Mouse (Mus musculus) forebrain, embryonic 16.5 days (tissue): ENCODE measurements around the gene Anapc13. TPM values are rescaled to one million over a fixed set of nuclear protein-coding genes. Genes with fewer than 3 reads are reported as not detected.

Experiments
- ATAC-seq: fragments of 200-750 bp; cut with Nextera tagmentation; 2 replicates; pipeline ENCODE4 v1.8.0; 2017; ENCODE audit warnings: mild to moderate bottlenecking, moderate library complexity
- H3K27ac ChIP-seq: fragments of 300-500 bp; sonication (generic); 2 replicates; pipeline ENCODE4 v1.5.1; 2014; ENCODE audit warnings: low read length, control low read depth
- H3K27me3 ChIP-seq: fragments of 300-500 bp; sonication (generic); replicated peaks from 2 replicates; pipeline ENCODE4 v1.6.1; 2014; ENCODE audit warnings: low read length; ENCODE audit not compliant: control insufficient read depth, insufficient read depth
- H3K36me3 ChIP-seq: fragments of 300-500 bp; sonication (generic); 2 replicates; pipeline ENCODE4 v1.6.1; 2014; ENCODE audit not compliant: control insufficient read depth, insufficient read depth
- H3K4me1 ChIP-seq: fragments of 300-500 bp; sonication (generic); replicated peaks from 2 replicates; pipeline ENCODE4 v1.6.1; 2014; ENCODE audit warnings: low read length; ENCODE audit not compliant: control insufficient read depth, insufficient read depth
- H3K4me2 ChIP-seq: fragments of 300-500 bp; sonication (generic); 2 replicates; pipeline ENCODE4 v1.6.1; 2014; ENCODE audit warnings: mild to moderate bottlenecking, low read length, control low read depth
- H3K4me3 ChIP-seq: fragments of 300-500 bp; sonication (generic); replicated peaks from 2 replicates; pipeline ENCODE4 v1.5.1; 2014; ENCODE audit warnings: mild to moderate bottlenecking, low read length, control low read depth
- H3K9ac ChIP-seq: fragments of 300-500 bp; sonication (generic); replicated peaks from 2 replicates; pipeline ENCODE4 v1.6.1; 2014; ENCODE audit warnings: low read depth, low read length, control low read depth
- H3K9me3 ChIP-seq: fragments of 300-500 bp; sonication (generic); 2 replicates; pipeline ENCODE4 v1.6.1; 2016; ENCODE audit warnings: low read length; ENCODE audit not compliant: control insufficient read depth
- WGBS: fragments of 180-500 bp; shearing (Covaris S2); extraction: QIAGEN DNeasy Blood & Tissue Kit; methylation state at CpG from one replicate; pipeline ENCODE4 v1.1.7; 2014; 5-methylcytosine and 5-hydroxymethylcytosine counted together
- polyA plus RNA-seq: library from polyadenylated mRNA; unstranded; fragments of >200 nt; fragmentation: Nextera tagmentation; extraction: Ambion mirVana; gene quantifications from 2 replicates; pipeline ENCODE4 v1.2.1, GENCODE M21; 2015

The Anapc13 gene
- polyA plus RNA-seq, 1 experiment from 2014 or later, result 111 TPM

GRCm38 (mm10) chr9:102637115-102637514, 11.0 kb downstream of the Anapc13 start:
- WGBS, result 79% methylated on average over 4 of the region's 4 CpGs

GRCm38 (mm10) chr9:102638963-102639362, 12.9 kb downstream of the Anapc13 start:
- peaks cover 3% of the 10 kb centered on the region; the same call in 1 of the 2 replicates for H3K36me3 ChIP-seq
- peaks cover 19% of the 10 kb centered on the region for H3K4me1 ChIP-seq
- H3K4me3 ChIP-seq, result no peak overlapping the region
- H3K9ac ChIP-seq, result no peak overlapping the region
- no peaks in the 10 kb centered on the region for H3K9me3 ChIP-seq
- H3K27ac ChIP-seq, result no peak overlapping the region
- H3K4me2 ChIP-seq, result no peak overlapping the region
- 62% methylated on average over 7 of the region's 7 CpGs for WGBS
- no peaks in the 10 kb centered on the region for H3K27me3 ChIP-seq
- no peak for ATAC-seq

More at GRCm38 (mm10) chr9:102637115-102637514, 11.0 kb downstream of the Anapc13 start:
- H3K4me2 ChIP-seq, result no peak overlapping the region
- no peaks in the 10 kb centered on the region for H3K27me3 ChIP-seq
- no peak overlapping the region for H3K4me3 ChIP-seq
- H3K36me3 ChIP-seq, result peaks cover 5% of the 10 kb centered on the region; the same call in 1 of the 2 replicates
- no peak for ATAC-seq
- peaks cover 8% of the 10 kb centered on the region; the same call in 1 of the 2 replicates for H3K4me1 ChIP-seq
- no peaks in the 10 kb centered on the region for H3K9me3 ChIP-seq
- H3K27ac ChIP-seq, result no peak overlapping the region
- H3K9ac ChIP-seq, result no peak overlapping the region

- 90% methylated on average over 8 of the region's 8 CpGs for WGBS
- no peak overlapping the region for H3K4me3 ChIP-seq
Observed at GRCm38 (mm10) chr9:102639510-102639909, 13.4 kb downstream of the Anapc13 start.

GRCm38 (mm10) chr9:102641531-102641930, 15.4 kb downstream of the Anapc13 start:
- H3K4me1 ChIP-seq, result peaks cover 31% of the 10 kb centered on the region
- no peak overlapping the region for H3K27ac ChIP-seq
- no peak for ATAC-seq
- no peaks in the 10 kb centered on the region for H3K9me3 ChIP-seq
- 75% methylated on average over 6 of the region's 6 CpGs for WGBS
- no peak overlapping the region for H3K4me2 ChIP-seq
- H3K36me3 ChIP-seq, result no peaks in the 10 kb centered on the region
- no peaks in the 10 kb centered on the region for H3K27me3 ChIP-seq
- no peak overlapping the region for H3K4me3 ChIP-seq
- no peak overlapping the region for H3K9ac ChIP-seq

More at GRCm38 (mm10) chr9:102639510-102639909, 13.4 kb downstream of the Anapc13 start:
- Histone ChIP-seq H3K27ac (no peak overlapping the region), H3K36me3 (no peaks in the 10 kb centered on the region), H3K9ac (no peak overlapping the region), H3K9me3 (no peaks in the 10 kb centered on the region), H3K4me2 (no peak overlapping the region), H3K4me1 (peaks cover 25% of the 10 kb centered on the region), H3K27me3 (no peaks in the 10 kb centered on the region)
- no peak for ATAC-seq

GRCm38 (mm10) chr9:102643071-102643485, 17.0 kb downstream of the Anapc13 start:
- Histone ChIP-seq H3K9me3 (no peaks in the 10 kb centered on the region), H3K9ac (no peak overlapping the region), H3K4me3 (no peak overlapping the region), H3K27me3 (no peaks in the 10 kb centered on the region), H3K4me1 (peaks cover 23% of the 10 kb centered on the region), H3K36me3 (no peaks in the 10 kb centered on the region), H3K4me2 (peak overlapping the region; percentile 47; the same call in 1 of the 2 replicates), H3K27ac (peak overlapping the region; percentile 73)
- WGBS, result 51% methylated on average over 8 of the region's 8 CpGs
- ATAC-seq, result peak; percentile 23; the same call in 1 of the 2 replicates

GRCm38 (mm10) chr9:102643486-102644101, 17.5 kb downstream of the Anapc13 start:
- Histone ChIP-seq H3K4me2 (peak overlapping the region; percentile 47), H3K9ac (no peak overlapping the region), H3K4me1 (peaks cover 23% of the 10 kb centered on the region), H3K27me3 (no peaks in the 10 kb centered on the region), H3K36me3 (no peaks in the 10 kb centered on the region), H3K4me3 (peak overlapping the region; percentile 15; the same call in 1 of the 2 replicates), H3K9me3 (no peaks in the 10 kb centered on the region), H3K27ac (peak overlapping the region; percentile 73)
- 1% methylated on average over 10 of the region's 10 CpGs for WGBS
- ATAC-seq, result peak; percentile 95

- no peaks in the 10 kb centered on the region for H3K36me3 ChIP-seq
- 76% methylated on average over 3 of the region's 3 CpGs for WGBS
- H3K4me2 ChIP-seq, result no peak overlapping the region
- no peak for ATAC-seq
- H3K4me3 ChIP-seq, result no peak overlapping the region
- no peak overlapping the region for H3K9ac ChIP-seq
- H3K4me1 ChIP-seq, result peaks cover 31% of the 10 kb centered on the region
- H3K27ac ChIP-seq, result no peak overlapping the region
- H3K9me3 ChIP-seq, result no peaks in the 10 kb centered on the region
- no peaks in the 10 kb centered on the region for H3K27me3 ChIP-seq
Observed at GRCm38 (mm10) chr9:102645119-102645695, 19.1 kb downstream of the Anapc13 start.

GRCm38 (mm10) chr9:102647010-102647409, 20.9 kb downstream of the Anapc13 start:
- Histone ChIP-seq H3K36me3 (no peaks in the 10 kb centered on the region), H3K4me1 (peaks cover 44% of the 10 kb centered on the region), H3K4me2 (no peak overlapping the region), H3K27ac (no peak overlapping the region), H3K4me3 (no peak overlapping the region), H3K9ac (no peak overlapping the region), H3K9me3 (no peaks in the 10 kb centered on the region), H3K27me3 (no peaks in the 10 kb centered on the region)
- ATAC-seq, result no peak
- 86% methylated on average over 6 of the region's 6 CpGs for WGBS

- WGBS, result 19% methylated on average over 17 of the region's 17 CpGs
- H3K27ac ChIP-seq, result peak overlapping the region; percentile 12; the same call in 1 of the 2 replicates
- H3K9ac ChIP-seq, result no peak overlapping the region
- no peaks in the 10 kb centered on the region for H3K9me3 ChIP-seq
- no peak overlapping the region for H3K4me3 ChIP-seq
- peak; percentile 81 for ATAC-seq
- no peaks in the 10 kb centered on the region for H3K27me3 ChIP-seq
- H3K4me1 ChIP-seq, result peaks cover 23% of the 10 kb centered on the region
- H3K4me2 ChIP-seq, result peak overlapping the region; percentile 18
- H3K36me3 ChIP-seq, result no peaks in the 10 kb centered on the region
Observed at GRCm38 (mm10) chr9:102649917-102650527, 23.9 kb downstream of the Anapc13 start.
